Mouse (Mus musculus) c-Kit-positive CD71-positive TER-119-positive erythroid progenitor cells, embryonic 14.5 days (primary cell): ENCODE measurements around the gene Tmem86a.

Experiments
- DNase-seq: peaks from one replicate; pipeline ENCODE4 v3.0.0-alpha.2; 2013; ENCODE audit warnings: low spot score

Tmem86a gene

DNA sequence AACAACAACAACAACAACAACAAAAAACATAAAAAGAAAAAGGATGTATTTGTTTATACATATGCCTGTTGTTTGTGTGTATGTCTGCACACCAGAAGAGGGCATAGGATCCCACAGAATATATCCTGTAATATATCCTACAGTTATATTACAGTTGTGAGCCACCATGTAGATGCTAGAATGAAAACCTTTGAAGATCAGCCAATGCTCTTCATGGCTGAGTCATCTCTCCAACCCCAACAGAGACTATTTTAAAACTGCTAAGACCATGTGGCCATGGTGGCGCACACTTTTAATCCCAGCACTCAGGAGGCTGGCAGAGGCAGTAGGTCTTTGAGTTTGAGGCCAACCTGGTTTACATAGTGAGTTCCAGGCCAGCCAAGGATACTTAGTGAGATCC is 22.9 kb upstream of the Tmem86a start:
- DNase-seq, result no peak

DNA sequence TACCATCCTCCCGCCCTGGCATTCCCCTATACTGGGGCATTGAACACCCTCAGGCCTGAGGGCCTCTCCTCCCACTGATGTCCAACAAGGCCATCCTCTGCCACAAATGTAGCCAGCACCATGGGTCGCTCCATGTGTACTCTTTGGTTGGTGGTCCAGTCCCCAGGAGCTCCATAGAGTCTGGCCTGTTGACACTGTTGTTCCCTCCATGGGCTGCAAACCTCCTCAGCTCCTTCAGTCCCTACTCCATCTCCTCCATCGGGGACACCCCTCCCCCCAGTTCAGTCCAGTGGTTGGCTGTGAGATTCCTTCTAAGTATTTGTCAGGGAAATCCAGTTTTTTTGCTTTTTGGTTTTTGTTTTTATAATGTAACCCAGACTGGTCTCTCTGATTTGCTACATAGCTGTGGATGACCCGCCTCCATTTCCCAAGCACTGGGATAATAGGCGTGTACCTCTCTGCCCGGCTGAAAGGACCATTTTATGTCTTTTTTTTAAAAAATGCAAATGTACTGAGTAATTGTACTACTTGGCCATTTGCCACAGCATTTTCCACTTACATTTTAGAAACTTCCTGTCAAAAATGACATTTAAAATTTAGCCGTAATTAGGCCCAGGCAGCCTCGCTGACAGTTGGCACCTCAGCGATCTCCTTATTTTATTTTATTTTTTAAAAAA is 19.7 kb upstream of the Tmem86a start:
- DNase-seq, result no peak

DNA sequence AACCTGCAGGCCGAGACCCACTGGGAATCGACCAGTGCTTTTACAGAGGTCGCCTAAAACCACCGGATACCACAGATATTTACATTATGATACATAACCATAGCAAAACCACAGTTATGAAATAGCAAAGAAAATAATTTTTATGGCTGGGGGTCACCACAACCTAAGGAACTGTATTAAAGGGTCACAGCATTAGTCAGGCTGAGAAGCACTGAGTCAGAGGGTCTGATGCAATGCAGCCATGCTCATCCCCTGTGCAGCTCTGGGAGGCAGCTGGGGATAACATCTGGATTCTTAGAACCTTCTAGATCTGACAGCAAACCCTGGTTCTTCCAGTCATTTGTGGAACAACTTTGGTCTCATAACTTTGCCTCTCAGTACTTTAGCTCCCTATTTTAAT is 19.0 kb upstream of the Tmem86a start:
- DNase-seq, result no peak

DNA sequence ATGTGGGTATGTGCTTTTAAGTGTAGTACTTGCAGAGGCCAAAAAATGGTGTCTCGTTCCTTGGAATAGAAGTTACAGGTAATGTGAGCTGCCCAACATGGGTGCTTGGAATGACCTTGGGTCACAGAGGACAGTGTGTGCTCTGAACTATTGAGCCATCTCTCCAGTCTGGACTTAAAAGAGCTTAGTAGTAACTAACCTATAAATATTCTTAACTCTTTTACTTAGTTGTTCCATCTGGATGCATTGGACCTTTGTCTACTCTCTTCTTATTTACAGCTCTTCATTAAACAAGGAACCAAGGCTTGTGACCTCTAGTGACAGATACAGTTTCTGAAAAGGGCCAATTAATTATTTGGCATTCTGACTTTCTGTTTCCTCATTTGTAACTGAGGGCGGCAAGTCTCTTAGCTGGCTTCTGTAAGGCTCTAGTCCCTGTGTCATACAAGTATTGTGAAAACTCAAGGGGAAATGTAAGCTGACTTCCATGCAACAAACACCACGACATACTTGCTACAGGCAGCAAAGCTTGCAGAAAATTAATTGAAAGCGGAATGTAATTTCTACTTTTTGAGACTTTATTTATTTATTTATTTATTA is 15.5 kb upstream of the Tmem86a start:
- DNase-seq, result no peak

DNA sequence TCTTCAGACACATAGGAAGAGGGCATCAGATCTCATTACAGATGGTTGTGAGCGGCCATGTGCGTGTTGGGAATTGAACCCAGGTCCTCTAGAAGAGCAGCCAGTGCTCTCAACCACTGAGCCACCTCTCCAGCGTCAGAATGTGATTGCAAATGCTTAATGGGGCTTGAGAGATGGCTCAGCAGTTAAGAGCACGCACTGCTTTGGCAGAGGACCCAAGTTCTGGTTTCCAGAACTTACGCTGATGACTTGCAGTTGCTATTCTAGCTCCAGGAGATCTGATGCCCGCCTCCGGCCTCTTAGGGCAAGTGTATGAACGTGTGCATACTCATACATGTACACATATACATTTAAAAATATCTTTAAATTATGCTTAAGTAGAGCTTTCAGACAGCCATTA is 15.0 kb upstream of the Tmem86a start:
- no peak for DNase-seq

DNA sequence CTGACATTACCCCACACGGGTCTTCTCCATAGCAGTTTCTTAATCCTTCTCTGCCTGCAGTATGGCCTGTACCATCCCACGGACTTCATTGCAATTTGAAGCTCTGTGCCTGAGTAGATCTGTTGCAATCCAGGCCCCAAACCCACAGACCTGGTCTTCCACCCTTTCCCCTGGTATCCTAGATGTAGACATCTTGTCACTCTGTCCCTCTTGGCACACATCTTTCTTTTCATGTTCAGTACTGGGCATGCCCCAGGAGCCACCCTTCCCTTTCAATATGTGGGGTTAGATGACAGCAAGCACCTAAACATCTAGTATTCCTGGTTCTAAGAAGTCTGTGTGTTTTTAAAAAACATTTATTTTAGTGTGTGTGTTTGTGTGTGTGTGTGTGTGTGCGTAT is 8.7 kb upstream of the Tmem86a start:
- no peak for DNase-seq

DNA sequence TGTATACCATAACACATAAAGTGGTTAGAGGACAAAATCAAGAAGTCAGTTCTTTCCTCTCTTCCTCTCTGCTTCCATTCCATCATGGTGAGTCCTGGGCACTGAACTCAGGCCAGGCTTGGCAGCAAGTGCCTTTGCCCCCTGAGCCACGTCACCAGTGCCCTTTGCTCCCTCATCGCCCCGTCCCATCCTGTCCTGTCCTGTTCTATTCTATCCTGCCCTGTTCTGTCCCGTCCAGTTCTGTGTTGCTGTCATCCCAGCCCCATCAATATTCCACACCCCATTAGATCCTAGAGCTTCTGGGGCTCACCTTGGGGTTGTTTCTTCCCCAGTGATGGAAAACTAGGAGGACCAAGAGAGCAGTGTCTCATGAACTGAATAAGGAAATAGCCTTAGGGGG is 8.3 kb upstream of the Tmem86a start:
- DNase-seq, result no peak

DNA sequence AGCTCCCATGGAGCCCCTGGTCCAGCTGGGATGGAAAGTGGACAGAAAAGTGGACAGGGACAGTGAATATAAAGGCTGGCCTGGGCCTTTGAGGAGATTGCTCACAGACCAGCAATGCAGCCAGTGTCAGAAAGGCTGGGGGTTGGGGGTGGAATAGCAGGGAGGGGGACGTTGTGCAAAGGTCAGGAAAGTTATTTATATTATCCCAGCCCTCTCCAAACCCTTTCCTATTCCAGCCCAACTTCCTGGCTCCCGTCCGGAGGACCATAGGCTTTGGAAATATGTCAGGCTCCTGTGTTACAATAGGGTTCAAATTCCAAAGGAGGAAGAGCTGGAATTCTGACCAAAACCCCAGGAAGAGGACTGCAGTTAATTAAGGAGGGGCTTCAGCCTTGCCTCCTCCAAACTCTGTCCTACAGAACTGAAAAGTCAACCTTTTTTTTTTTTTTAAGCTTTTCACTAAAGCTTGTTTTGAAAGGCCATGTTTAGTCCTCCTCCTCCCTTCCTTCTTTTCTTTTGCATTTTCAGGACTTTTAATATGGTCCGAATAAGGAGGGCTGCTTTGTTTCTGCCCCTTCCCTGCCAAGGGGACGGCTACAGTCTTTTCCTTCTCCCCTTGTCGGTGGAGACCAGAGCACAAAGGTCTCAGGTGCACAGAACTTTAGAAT is 7.4 kb upstream of the Tmem86a start:
- no peak for DNase-seq

DNA sequence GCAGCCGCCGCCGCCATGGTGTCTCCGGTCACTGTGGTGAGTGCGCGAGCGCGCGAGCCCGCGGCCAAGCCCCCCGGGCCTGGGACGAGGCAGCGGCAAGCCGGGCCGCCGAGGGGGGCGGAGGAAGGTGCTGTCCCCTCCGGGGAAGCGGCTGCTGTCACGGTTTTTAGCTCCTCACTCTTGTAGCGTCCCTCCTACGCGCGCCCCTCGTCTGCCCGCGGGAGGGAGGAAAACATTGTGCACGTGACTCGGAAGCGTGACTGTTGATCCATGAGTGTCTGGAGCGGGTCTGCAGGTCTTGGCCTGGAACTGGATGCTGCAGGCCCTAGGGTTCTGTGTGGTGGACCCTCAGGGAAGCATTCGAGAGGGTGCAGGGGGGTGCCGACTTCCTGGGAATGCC is 365 bp downstream of the Tmem86a start:
- DNase-seq, result peak; percentile 5

DNA sequence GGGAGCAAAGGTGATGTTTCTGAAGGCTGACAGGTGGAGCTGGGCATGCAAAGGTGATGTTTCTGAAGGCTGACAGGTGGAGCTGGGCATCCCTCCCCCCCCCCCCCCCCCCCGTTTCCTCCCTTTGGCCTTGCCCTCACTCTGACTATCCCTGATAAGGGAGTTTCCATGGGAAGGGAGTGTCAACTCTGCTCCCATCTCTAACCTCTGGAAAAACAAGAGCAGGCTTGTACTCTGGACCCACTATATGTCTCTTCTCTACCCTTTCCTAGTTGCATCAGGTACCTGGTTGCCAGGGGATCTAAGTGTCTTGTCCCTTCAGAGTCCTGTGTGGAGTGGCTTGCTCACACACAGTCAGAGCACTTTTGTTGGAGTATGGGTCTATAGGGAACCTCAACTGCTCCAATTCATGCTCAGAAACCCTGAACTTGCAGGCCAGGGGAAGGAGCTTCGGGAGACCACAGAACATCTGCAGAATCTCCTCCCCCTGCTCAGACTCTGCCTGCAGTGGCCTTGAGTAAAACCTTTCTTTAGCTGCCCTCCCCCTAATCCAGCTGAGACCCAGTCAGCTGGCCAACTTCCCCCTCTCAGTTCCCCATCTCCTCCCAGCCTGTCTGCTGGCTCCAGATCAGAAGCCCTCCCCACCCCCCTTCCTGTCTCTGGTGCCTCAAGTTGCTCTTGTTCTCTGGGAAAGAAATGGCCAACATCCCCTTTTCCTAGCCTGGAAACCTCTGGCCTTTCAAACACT is 1.2 kb downstream of the Tmem86a start:
- DNase-seq, result peak; percentile 3

DNA sequence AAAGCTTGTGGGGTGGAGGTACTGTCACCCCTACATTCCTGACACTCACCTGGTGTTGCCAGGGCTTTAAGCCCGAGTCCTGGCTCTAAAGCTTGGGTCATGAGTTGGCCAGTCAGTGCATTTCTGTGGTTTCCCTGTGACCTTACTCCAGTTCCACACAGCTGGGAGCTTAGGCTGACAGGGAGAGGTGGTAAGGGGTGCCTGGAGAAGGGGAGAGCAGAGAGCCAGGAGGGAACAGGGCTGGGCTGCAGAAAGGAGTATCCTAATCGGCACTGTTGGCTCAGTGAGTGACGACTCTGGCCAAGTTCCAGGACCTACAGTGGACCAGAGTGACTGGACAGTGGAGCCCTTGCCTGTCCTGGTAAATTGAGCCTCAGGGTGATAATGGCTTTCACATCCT is 1.9 kb downstream of the Tmem86a start:
- DNase-seq, result no peak

DNA sequence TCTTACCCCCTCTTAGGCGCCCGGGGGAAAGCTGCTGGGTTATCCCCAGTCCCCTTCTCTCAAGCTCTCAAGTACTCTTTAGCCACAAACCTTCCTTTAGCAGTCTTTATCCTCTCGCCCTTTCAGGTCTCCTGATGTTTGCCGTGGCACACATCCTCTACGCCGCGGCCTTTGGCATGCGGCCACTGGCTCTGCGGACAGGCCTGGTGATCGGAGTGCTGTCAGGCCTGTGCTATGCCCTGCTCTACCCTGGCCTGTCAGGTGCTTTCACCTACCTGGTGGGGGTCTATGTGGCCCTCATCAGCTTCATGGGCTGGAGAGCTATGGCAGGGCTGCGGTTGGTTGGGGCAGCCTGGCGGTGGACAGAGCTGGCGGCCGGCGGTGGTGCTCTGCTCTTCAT is 2.9 kb downstream of the Tmem86a start:
- DNase-seq, result no peak

DNA sequence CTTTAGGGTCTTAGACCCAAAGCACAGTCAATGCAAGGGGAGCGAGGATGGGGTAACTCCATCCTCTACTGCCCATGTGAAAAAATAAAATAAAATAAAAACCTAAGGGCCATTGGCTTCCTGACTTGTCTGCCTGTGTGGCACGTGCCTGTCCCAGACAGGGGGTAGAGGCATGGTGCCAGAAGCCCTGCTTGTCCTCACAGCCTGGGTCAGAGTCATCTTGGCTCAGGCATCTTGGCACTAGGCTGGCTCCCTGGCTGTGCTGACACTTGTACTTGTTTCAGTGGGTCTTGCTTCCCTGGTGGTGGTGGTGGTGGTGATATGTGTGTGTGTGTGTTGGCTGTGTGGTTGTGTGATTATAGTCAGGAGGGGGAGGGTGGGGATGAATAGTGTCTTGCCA is 4.3 kb downstream of the Tmem86a start:
- no peak for DNase-seq

DNA sequence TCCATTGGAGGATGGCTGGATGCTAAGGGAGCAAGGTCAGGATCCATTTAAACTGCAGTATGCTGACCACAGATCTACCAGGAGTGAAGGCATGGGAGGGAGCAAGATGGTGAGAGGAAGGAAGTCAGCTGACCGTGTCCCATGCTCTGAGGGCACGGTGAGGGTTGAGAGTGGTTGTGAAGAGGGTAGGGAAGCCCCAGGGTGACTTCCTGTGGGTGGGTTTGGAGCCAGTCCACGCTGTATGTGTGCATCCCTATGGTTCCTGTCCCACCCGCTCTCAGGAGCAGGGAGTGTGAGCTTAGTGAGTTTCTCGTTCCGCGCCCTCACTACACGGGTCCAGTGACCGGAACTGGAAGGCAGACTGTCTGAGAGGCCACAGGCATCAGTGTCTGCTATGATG is 5.3 kb downstream of the Tmem86a start:
- no peak for DNase-seq

DNA sequence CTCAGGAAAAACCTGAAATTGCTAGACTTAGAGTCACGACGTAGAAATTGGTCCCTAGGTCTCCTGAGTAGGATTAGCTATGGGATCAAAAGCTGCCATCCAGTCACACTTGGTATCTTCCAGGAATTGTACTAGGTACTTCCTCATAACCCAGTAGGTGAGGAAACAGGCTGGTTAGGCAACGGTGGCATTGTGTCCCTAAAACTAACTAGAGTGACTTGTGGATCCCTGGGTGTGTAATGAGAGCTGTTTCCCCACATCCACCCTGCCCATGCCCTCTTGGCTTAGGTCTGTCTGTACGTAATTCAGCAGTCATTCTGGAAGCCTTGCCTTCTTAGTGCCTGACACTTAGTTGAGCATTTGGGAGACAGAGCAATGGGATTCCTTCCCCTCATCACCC is 5.9 kb downstream of the Tmem86a start:
- DNase-seq, result no peak

DNA sequence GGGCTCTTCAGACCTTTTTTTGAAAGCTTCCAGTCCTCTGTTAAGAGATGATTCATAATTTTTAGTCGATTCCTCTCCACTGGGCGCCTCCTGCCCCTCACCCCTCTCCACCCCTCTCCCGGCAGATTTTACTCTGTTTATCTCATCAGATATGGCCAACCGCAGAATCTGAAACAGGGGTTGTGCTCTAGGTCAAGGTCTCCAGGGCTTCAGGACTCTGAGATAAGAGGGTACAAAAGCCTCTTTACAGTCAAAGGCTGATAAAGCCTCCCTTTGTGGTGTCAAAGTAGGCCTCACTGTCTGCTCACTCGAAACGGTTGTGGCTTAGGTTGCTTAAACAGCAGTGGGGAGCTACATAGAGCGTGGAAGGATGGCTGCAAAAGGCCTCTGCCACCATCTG is 8.9 kb downstream of the Tmem86a start:
- DNase-seq, result no peak

DNA sequence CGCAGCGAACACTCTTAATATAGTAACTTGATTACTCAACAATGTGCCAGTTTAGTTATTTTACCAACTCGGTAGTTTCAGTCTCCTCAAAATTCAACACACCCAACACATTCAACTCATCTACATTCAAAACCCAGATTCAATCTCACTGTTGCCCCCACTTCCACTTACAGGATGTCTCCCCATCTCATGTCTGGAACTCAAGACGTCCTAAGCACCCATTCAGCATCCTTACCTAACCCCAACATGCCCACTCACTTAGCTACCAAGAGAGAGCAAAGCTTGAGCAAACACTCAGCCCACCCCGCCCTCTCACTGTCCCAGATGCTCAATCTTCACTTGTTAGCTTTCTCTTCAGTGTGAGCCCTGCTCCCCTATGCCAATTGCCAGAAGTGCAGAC is 11.2 kb downstream of the Tmem86a start:
- DNase-seq, result no peak

DNA sequence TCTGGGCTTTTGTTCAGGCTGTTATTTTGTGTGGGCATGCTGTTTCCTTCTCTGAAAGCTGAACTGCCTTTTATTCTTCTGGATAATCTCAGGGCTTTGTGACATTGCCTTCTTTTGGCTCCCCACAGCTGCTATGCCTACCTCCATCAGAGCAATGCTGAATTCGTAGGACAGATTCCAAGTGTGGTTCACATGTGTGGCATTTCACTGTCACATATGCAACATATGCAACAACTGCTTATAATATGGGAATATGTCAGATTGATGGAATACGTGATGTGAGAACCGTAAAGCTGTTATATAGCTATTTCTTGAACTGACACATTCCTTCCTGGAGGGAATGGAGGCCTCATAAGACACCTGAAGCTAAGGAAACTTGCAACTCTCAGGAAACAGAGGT is 16.5 kb downstream of the Tmem86a start:
- no peak for DNase-seq

DNA sequence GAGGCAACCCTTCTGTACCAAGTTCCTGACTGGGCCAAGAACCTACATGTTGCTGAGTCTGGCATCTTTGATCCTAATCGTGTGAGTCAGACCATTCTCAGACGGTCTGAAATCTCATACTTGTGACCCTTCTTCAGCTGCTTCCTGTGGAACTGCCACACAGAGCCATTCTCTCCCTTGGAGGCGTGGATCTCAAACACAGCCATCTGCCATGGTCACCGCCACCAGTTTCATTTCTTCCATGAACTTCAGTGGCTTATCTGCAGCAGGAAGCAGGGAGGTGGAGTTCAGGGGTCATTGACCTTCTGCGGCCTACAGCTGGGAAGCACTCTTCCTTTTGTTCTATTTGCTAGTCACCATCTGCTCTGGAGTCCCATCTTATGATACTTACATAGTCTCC is 17.5 kb downstream of the Tmem86a start:
- DNase-seq, result no peak

DNA sequence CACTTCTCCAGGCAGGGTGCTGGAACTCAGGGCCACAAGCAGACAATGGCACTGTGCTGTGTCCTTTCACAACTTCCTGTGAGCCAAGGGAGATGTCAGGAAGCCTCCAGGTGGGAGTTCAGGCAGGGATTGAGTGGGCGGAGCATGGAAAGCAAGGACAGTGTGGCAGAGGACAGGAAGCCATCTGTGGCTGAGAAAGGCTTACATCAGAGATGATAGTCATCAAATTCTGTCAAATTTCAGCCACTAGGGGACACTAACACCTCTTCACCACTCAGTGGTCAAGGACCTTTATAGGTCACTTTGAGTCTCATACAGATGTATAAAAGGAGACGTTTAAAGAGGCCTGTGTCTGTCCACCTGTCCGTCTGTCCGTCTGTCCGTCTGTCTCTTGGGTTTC is 22.1 kb downstream of the Tmem86a start:
- no peak for DNase-seq

DNA sequence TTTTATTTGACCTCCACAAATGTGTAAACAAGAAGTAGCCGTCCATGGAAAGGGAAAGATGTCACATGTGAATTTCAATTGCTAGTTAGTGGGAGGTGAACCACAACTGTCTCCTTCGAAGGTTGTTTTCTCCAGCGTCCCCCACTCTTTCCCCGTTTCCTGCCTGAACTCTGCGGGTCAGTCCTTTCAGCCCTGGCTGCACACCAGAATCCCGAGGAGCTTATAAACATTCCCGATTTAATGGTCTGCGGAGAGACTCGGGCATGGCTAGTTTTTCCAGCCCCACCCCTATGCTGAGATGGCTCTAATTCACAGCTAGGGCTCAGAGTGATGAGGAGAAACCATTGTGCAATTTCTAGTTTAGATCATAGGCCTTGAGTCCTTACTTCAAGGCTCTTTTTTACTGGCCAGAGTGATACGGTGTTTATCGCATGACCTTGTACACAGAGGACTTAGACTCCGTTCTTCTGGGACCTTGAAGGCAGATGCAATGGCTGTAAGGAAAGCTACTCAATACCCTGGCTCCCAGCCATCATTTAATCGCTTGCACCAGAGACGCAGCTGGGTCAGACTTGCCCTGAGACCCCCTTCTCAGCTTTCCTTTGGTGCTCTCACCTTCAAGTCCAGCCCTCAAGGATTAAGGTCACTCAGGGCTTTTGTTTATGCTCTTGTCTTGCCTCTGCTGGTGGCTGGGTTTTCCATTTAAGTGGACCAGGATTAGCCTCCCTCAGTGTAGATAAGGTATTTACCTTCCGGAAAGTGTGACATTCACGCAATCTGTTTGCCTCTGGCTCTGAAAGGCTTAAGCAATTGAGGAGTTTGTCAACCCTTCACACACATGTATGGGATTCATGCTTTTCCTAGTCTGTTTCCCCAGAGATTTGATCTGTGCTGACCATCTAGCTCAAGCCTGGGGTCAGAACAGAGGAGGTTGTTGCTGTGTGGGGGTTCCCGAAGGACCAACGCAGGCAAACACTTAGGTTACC is 23.4 kb downstream of the Tmem86a start:
- no peak for DNase-seq

DNA sequence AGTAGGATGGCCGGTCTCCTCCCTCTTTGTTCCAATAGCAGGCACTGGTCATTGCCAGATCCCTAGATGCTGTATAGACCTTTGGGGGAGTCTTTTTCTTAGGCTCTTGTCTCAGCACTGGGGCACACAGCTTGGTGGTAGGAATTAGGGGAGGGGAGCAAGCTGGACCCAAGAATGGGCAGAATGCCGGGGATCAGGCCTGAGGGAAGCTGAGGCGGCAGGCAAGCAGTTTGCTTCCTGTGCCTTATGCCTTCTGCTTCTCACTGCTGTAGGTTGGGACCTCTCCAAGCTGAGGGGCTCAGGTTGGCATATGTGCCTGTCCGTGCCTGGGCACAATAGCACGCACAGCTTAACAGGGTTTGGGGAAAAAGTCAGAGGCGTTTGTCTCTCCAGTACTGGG is 25.8 kb downstream of the Tmem86a start:
- DNase-seq, result no peak
